Mouse (Mus musculus): ENCODE results near the gene Hdac1.
"Not testable (repeated sequence)": the region's sequence is repeated elsewhere in the genome, so short reads cannot be mapped to it uniquely, and the experiment has no call there.

Gene Hdac1

GRCm38 (mm10) chr4:129558321-129558955, 15.9 kb upstream of the Hdac1 start:
- no peak for DNase-seq (ENCODE audit: low spot score in 2 of 2)

DNA sequence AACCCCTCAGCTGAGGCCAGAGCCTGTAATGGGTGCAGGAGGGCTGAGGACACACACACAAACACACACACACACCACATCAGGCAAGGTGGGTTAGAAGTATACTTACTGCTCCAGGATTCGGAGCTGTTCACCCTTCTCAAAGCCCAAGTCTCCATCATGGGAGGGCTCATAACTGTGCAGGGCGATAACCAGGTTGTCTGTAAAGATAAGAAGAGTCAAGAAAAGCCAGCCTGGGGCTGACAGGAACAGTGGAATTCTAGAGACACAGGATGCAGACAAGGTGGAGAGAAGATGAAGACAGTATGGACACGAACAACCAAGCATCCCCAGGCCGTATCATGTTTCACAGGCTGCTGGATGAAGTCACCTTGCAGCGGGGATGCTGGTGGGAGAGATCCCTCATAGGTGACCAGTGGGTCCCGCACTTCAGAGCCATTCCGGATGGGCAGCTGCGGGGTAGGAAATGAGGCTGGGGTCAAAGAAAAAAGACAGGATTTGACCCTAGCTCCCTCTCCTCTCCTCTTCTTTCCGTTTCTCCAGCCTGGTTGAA, 14.8 kb upstream of the Hdac1 start:
- no peak for DNase-seq (ENCODE audit: low spot score in 2 of 2)

GRCm38 (mm10) chr4:129556532-129557223, 14.2 kb upstream of the Hdac1 start:
- peak; percentile 54 to 72 for DNase-seq (ENCODE audit: low spot score in 2 of 2)

DNA sequence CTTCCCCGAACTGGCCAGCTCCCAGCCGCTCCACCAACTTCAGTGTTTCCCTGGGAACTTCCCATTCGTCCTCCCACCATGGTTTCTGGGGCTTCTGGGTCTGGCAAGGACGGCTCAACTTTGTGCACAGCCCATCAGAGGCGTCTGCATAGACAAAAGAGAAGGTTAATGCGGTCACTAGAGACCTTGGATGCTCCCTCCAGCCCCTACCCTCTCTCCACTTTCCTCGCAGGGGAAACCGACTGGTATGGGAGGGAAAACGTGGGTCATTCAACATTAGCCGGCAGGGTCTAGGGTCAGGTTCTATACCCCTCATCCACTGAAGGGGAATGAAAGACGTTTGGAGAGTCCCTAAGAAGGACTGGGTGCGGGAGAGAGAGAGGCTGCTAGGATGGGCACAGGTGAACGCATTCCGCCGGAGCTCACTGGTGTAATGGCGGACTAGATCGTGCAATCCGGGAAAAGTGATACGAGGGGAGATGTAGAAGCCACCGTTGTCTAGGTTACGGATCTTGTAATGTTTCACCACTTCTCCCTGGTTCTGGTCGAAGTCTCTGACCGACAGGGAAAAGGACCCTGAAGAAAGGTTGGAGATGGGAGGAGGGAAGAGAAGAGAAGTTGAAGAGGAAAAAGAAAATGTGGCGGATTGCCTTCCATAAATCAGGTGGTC, 13.5 kb upstream of the Hdac1 start:
- DNase-seq (ENCODE audit: low spot score in 2 of 2) = no peak

GRCm38 (mm10) chr4:129555421-129555861, 12.9 kb upstream of the Hdac1 start:
- peak in 1 of 2 experiments; percentile 42 for DNase-seq (ENCODE audit: low spot score in 2 of 2)

DNA sequence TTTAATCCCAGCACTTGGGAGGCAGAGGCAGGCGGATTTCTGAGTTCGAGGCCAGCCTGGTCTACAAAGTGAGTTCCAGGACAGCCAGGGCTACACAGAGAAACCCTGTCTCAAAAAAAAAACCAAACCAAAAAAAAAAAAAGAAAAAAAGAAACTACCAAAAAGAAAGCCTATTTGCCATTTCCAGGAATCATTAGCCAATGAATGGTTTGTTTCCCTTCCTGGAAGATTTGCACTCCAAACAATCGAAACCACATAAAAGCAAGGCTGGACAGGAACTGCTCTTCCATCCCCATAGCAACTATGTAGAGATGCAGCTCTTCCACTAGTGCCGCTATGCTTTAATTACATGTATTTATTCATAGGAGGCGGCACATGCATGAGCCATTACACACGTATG, 12.0 kb upstream of the Hdac1 start:
- not testable (repeated sequence) for DNase-seq (ENCODE audit: low spot score in 2 of 2)

DNA sequence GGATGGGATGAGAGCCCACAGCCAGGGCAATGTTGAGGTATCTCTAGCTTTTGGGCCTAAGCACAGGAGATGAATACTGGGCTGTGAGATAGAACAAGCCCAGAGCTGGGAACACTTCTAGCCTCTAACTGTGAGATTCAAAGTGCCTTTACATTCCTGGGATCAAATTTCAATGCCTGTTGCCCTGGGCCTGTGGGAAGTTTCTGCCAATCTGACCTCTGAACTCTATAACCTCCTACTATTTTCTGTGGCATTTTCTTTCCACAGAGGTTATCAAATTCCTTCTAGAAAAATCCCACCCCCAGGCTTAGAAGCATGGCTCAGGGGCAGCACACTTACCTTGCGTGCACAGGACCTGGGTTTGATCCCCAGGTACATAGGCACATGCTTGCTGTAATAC, 7.8 kb upstream of the Hdac1 start:
- no peak for DNase-seq (ENCODE audit: low spot score in 2 of 2)

DNA sequence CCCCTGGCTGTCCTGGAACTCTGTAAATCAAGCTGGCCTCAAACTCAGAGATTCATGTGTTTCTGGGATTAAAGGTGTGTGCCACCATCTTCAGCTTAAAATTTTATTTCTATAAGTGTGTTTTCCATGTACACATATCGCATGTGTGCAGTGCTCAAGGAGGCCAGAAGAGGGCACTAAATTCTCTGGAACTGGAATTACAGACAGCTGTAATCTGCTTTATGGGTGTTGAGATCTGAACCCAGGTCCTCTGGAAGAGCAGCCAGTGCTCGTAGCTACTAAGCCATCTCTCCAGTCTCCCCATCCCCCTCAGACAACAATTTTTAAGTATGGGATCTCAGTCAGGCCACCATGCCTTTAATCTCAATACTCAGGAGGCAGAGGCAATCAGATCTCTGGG, 6.8 kb upstream of the Hdac1 start:
- no peak for DNase-seq (ENCODE audit: low spot score in 2 of 2)

- DNase-seq (ENCODE audit: low spot score in 2 of 2) = not testable (repeated sequence)
Measured at GRCm38 (mm10) chr4:129547631-129548030, 5.1 kb upstream of the Hdac1 start.

DNA sequence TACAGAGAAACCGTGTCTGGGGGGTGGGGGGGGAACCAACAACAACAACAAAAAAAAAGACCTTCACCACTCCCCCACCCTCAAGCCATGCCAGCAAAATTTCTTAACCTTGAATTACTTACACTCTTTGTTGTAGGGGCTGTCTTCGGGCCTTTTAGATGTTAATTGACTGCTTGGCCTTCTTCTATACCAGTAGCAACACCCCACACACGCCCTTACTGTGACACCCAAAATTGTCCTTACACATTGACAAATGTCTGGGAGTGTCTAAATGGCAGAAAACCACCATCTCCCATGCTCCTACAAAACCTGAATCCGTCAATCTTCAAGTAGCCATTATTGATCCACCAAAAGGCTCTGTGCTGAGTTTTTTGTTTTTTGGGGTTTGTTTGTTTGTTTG, 1.6 kb upstream of the Hdac1 start:
- no peak for DNase-seq (ENCODE audit: low spot score in 2 of 2)

GRCm38 (mm10) chr4:129541868-129542591, 483 bp downstream of the Hdac1 start:
- DNase-seq (ENCODE audit: low spot score in 2 of 2) = no peak

DNA sequence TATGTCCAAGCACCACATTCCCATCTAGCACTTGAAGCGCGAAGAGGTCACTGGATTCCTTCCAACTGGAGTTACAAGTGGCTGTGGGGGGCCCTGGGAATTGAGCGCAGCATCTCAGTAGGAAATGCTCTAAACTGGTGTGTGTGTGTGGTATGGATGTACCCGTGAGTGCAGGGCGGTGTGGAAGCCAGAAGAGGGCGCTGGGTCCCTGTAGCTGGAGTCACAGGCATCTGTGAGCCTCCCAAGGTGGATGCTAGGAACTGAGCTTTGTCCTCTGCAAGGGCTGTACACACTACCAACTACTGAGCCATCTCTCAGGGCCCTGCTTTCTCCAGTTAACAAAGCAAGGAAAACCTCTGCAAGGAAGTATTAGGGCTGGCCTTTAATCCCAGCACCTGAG, 2.5 kb downstream of the Hdac1 start:
- DNase-seq (ENCODE audit: low spot score in 2 of 2) = no peak

GRCm38 (mm10) chr4:129528901-129529300, 13.6 kb downstream of the Hdac1 start:
- not testable (repeated sequence) for DNase-seq (ENCODE audit: low spot score in 2 of 2)

DNA sequence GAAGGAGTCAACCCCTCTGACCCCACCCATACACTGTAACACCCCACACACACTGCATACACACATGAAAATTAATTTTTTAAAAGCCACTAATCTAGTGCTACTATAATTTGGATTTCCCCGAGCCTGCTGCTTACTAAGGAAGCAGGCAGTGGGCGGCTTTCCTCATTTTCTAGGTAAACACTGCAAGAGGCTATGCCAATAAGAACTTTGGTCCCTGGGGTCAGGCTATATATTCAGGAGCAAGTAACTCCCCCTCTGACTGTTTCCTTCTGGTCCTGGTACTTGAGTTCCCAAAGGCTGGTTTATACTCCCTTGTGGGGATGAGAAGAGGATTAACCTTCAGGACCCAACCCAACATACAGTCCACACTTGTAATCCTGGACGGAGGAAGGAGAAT, 16.6 kb downstream of the Hdac1 start:
- DNase-seq (ENCODE audit: low spot score in 2 of 2) = no peak

- DNase-seq (ENCODE audit: low spot score in 2 of 2) = no peak
Measured at GRCm38 (mm10) chr4:129525338-129525737, 17.2 kb downstream of the Hdac1 start.

DNA sequence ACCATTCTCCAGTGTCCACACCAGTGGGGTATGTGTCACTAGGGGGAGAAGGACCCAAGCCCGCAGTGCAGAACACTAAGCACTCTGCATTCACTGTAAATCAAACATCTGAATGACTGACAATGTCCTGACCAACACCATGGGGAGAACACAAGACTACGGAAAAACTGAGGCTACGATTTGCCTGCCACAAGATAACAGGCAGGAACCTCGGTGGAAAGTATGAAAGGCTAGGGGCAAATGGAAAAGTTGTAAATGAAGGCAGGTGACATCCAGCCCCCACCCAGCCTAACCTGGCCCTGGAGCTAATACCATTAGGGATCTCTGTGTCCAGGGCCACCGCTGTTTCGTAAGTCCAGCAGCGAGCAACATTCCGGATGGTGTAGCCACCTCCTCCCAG, 24.0 kb downstream of the Hdac1 start:
- DNase-seq (ENCODE audit: low spot score in 2 of 2) = no peak

GRCm38 (mm10) chr4:129516925-129517324, 25.6 kb downstream of the Hdac1 start:
- no peak for DNase-seq (ENCODE audit: low spot score in 2 of 2)

DNA sequence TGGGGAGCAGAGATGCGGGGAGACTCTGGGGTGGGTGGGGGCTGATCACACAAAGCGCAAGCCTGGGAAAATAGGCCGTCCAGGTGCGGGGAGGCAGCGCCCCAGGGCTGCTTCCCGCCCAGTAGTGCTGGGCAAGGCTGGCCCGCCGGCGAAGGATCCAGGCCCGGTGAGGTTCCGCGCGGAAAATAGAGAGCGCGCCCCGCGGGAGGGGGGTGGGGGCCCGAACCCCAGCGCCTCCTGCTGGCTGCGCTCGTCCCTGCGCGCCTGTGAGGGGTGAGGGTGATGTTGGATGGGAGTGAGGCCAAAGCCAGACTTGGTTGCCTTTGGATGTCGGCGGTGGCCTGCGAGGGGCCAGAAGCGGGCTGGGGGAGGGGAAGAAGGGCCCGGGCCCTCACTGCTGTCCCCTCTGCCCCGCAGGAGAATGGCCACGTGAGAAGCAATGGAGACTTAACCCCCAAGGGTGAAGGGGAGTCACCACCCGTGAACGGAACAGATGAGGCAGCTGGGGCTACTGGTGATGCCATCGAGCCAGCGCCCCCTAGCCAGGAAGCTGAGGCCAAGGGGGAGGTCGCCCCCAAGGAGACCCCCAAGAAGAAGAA, 28.1 kb downstream of the Hdac1 start:
- peak in 1 of 2 experiments; percentile 21 for DNase-seq (ENCODE audit: low spot score in 2 of 2)

GRCm38 (mm10) chr4:129513891-129514290, 28.6 kb downstream of the Hdac1 start:
- DNase-seq (ENCODE audit: low spot score in 2 of 2) = no peak

- DNase-seq (ENCODE audit: low spot score in 2 of 2) = peak; percentile 62 to 68
Measured at GRCm38 (mm10) chr4:129513086-129513767, 29.3 kb downstream of the Hdac1 start, which contains the start of gene Marcksl1. Gene Marcksl1, plus strand, starts transcription at chr4:129513581.
